Mouse (Mus musculus) cerebellum, adult 18-20 months (tissue): ENCODE measurements around the gene ccdc198.

Source experiments
- DNase-seq, 2 experiments: peaks; one replicate each; pipeline ENCODE4 v3.0.0; 2021

ccdc198 gene

GRCm38 (mm10) chr14:49186270-49186669, 59.0 kb downstream of the ccdc198 start:
- no peak for DNase-seq

- no peak for DNase-seq
These were observed 65.5 kb downstream of the ccdc198 start for GRCm38 (mm10) chr14:49179736-49180135.

GRCm38 (mm10) chr14:49173290-49174135, 71.8 kb downstream of the ccdc198 start:
- DNase-seq = peak in 1 of 2 experiments; percentile 7

GRCm38 (mm10) chr14:49172582-49172988, 72.7 kb downstream of the ccdc198 start:
- DNase-seq = peak; percentile 48 to 62

- DNase-seq = peak; percentile 95 to 98
These were observed 73.2 kb downstream of the ccdc198 start, which contains the start of gene Naa30 for GRCm38 (mm10) chr14:49171867-49172581. Naa30 (plus strand) TSS chr14:49172226.

- DNase-seq = no peak
These were observed 74.0 kb downstream of the ccdc198 start for GRCm38 (mm10) chr14:49171286-49171685.
